Mouse (Mus musculus): ENCODE measurements around the gene Zfhx2.
A peak's percentile ranks its signal among the peaks of the same experiment; 100 is the strongest.

Gene Zfhx2

GRCm38 (mm10) chr14:55077481-55078365, 14.4 kb downstream of the Zfhx2 start:
- no peak for DNase-seq (ENCODE audit: low spot score in 2 of 2)

- no peak for DNase-seq (ENCODE audit: low spot score in 2 of 2)
These were observed 15.2 kb downstream of the Zfhx2 start for GRCm38 (mm10) chr14:55076956-55077355.

GRCm38 (mm10) chr14:55076224-55076623, 15.9 kb downstream of the Zfhx2 start:
- DNase-seq (ENCODE audit: low spot score in 2 of 2), result no peak

GRCm38 (mm10) chr14:55074416-55074815, 17.7 kb downstream of the Zfhx2 start:
- no peak for DNase-seq (ENCODE audit: low spot score in 2 of 2)

GRCm38 (mm10) chr14:55071756-55072155, 20.4 kb downstream of the Zfhx2 start:
- DNase-seq (ENCODE audit: low spot score in 2 of 2), result no peak

GRCm38 (mm10) chr14:55066042-55066441, 26.1 kb downstream of the Zfhx2 start:
- DNase-seq (ENCODE audit: low spot score in 2 of 2), result no peak

GRCm38 (mm10) chr14:55065391-55065790, 26.7 kb downstream of the Zfhx2 start:
- no peak for DNase-seq (ENCODE audit: low spot score in 2 of 2)

- no peak for DNase-seq (ENCODE audit: low spot score in 2 of 2)
These were observed 27.4 kb downstream of the Zfhx2 start for GRCm38 (mm10) chr14:55064481-55065370.

- no peak for DNase-seq (ENCODE audit: low spot score in 2 of 2)
These were observed 28.3 kb downstream of the Zfhx2 start for GRCm38 (mm10) chr14:55063581-55064381.

GRCm38 (mm10) chr14:55063117-55063516, 29.0 kb downstream of the Zfhx2 start:
- no peak for DNase-seq (ENCODE audit: low spot score in 2 of 2)

- no peak for DNase-seq (ENCODE audit: low spot score in 2 of 2)
These were observed 29.5 kb downstream of the Zfhx2 start for GRCm38 (mm10) chr14:55062626-55063025.

- DNase-seq (ENCODE audit: low spot score in 2 of 2), result no peak
These were observed 30.3 kb downstream of the Zfhx2 start for GRCm38 (mm10) chr14:55061845-55062244.

- no peak for DNase-seq (ENCODE audit: low spot score in 2 of 2)
These were observed 32.2 kb downstream of the Zfhx2 start for GRCm38 (mm10) chr14:55059931-55060330.

GRCm38 (mm10) chr14:55059009-55059408, 33.1 kb downstream of the Zfhx2 start:
- DNase-seq (ENCODE audit: low spot score in 2 of 2), result no peak

- peak in 1 of 2 experiments; percentile 35 for DNase-seq (ENCODE audit: low spot score in 2 of 2)
These were observed 36.8 kb downstream of the Zfhx2 start for GRCm38 (mm10) chr14:55055167-55055834.

GRCm38 (mm10) chr14:55054191-55054749, 37.9 kb downstream of the Zfhx2 start:
- no peak for DNase-seq (ENCODE audit: low spot score in 2 of 2)

GRCm38 (mm10) chr14:55053708-55054190, 38.4 kb downstream of the Zfhx2 start:
- no peak for DNase-seq (ENCODE audit: low spot score in 2 of 2)

GRCm38 (mm10) chr14:55053050-55053449, 39.1 kb downstream of the Zfhx2 start:
- no peak for DNase-seq (ENCODE audit: low spot score in 2 of 2)

- DNase-seq (ENCODE audit: low spot score in 2 of 2), result no peak
These were observed 39.6 kb downstream of the Zfhx2 start for GRCm38 (mm10) chr14:55052496-55052895.

- DNase-seq (ENCODE audit: low spot score in 2 of 2), result no peak
These were observed 44.1 kb downstream of the Zfhx2 start for GRCm38 (mm10) chr14:55047971-55048531.
